Mouse (Mus musculus) cerebellum, postnatal 14 days (tissue): ENCODE results near the gene Timd4.

Experiments
- DNase-seq, 2 experiments: peaks; one replicate each; pipeline ENCODE4 v3.0.0; 2021; ENCODE audit warnings: mixed read lengths in 2 of 2

Timd4 gene

GRCm38 (mm10) chr11:46810511-46810910 lies at the start of gene Timd4:
Timd4 (plus strand) TSS chr11:46810800.
- DNase-seq = no peak

DNA sequence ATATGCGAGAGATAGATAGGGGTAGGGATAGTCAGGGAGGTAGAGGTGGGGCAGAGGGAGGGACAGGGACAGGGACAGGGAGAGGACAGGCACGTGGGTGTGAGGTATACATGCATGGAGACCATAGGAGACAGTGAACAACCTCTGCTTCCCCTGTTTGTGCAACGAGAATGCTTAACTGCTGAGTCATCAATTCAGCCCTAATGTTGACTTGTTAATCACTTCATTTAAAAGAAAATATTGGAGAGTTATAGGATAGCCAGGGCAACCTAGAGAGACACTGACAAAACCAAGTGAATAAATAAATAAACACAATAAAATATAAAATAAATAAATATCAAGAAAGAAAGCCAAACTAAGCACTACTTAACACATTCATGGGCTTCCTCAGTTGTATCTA lies 33.7 kb upstream of the Timd4 start:
- DNase-seq = no peak

DNA sequence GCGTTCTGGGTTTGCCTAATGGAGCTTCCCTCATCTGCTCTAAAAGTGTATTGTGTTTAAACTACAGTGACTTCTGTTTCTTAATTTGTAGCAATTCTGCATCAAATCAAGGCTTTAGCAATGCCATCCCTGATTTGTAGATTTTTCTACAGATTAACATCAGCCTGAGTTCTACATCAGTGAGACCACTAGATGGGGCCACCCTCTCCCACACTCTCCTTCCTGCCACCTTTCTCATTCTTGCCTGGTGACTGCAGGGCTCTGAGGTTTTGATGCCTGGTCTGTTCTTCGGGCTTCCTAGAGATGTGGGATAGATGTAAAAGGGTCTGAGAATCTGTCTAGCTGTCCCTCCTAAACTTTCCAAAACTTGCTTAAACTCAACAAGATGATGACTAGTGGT lies 30.8 kb upstream of the Timd4 start:
- no peak for DNase-seq

DNA sequence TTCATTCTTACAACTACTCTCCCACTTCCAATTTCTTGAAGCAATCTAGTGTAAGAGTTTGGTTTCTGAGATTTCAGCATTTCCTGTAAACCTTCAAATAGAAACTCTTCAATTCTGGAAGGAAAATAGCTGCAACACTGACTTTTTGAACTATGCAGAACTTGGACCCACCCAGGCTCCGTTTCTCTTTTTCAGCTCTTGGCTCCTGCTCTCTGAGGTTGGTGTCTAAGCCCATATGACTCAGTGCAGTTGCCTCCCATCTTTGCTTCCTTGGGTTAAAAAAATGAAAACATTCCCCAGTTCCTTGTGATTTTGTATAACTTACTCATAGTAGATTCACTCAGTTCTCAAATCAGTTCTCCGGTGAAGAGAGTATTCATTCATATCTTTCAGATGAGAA lies 6.2 kb upstream of the Timd4 start:
- DNase-seq = no peak

DNA sequence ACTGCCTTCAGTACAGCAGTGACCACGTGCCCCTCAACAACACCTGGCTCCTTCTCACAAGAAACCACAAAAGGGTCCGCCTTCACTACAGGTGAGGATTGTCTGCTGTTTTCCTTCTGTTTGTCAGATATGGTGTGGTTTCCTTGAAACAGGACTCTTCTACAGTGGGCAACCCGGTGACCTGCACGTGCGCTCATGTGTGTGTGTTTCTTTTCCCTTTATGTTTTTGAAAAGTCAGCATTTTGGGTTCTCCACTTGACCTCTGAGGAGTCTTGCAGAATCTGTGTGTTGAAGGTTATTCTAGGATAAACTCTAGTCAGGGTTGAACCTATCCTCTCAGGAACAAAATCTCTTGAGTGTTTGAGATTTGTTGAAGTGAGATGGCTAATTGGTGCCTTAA lies 7.1 kb downstream of the Timd4 start:
- DNase-seq = no peak

DNA sequence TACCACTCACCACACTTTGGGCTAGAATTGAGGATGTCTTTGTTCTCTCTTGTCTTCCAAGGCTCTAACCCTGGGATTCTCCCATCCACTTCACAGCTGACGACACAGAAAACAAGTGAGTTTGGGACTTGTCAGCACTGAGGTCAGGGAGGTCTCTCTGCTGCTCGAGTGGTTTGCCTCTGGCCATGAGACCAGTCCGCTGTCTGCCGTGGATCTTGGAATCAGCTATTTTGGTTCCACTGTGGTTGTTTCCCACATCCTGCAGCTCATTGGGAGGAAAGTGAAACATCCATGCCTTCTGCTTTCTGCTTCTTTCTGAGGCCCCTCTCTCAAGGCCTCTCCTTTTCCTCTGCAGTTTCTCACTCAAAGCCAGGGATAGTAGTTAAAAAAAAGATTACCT lies 9.3 kb downstream of the Timd4 start:
- DNase-seq = no peak

GRCm38 (mm10) chr11:46830348-46830747 lies 19.7 kb downstream of the Timd4 start:
- DNase-seq = no peak

DNA sequence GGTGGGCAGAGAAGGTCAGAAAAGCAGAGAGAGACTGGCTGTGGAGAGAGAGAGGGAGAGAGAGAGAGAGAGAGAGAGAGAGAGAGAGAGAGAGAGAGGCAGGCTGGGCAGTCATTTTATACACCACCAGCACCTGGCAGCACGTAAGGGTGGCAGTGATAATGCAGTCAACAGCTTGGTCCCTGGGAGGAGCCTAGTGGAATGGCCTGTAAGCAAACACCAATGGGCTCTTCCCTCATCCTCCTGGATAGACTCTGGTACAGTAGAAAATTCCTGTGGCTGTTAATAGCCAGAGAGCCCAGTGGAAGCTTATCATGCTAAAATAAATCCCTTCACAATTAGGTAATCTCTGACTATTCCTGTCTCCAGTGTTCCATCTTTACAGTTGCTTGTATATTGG lies 24.5 kb downstream of the Timd4 start:
- no peak for DNase-seq

- DNase-seq = no peak
Observed at GRCm38 (mm10) chr11:46842015-46842726, 31.6 kb downstream of the Timd4 start.

DNA sequence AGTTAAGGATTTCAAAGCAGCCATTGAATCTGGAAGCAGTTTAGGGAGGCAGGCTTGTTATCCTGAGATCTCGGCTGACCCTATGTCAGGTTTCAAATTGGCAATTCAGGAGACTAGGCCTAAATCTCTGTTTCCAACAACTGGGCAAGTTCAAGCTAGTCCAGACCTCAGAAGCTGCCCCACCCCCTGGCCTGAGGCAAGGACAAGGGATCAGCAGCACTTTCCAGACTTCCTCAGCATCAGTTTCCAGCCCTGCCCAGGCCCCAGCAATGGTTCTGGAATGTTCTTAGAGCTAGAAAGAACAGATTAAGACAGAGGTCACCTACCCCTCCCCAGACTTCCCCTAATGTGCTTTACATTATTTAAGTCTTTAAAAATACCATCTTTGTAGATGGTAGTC lies 36.1 kb downstream of the Timd4 start:
- DNase-seq = no peak

DNA sequence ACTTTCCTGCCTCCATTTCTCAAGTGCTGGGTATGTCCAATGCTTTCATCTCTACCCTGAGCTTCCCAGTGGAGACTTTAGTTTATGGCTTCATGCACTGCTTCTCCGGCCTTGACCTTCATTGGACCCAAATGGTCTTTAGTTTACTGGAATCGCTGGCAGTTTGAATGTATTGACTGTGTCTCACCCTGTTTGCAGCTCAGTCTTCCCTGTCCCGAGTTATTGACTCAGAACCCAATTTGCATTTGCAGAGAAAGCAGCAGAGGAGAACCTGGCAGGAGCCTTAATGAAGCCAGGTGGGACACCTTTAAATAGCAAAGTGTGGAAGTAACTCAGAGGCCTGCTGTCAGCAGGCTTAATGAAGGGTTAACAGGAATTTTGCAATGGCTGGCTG lies 37.2 kb downstream of the Timd4 start:
- DNase-seq = no peak

GRCm38 (mm10) chr11:46848221-46848971 lies 37.8 kb downstream of the Timd4 start:
- DNase-seq = peak; percentile 22 to 31

GRCm38 (mm10) chr11:46864809-46865208 lies 54.2 kb downstream of the Timd4 start:
- peak; percentile 59 to 71 for DNase-seq

- no peak for DNase-seq
Observed at GRCm38 (mm10) chr11:46868594-46868993, 58.0 kb downstream of the Timd4 start.

GRCm38 (mm10) chr11:46875774-46876173 lies 65.2 kb downstream of the Timd4 start:
- DNase-seq = no peak

DNA sequence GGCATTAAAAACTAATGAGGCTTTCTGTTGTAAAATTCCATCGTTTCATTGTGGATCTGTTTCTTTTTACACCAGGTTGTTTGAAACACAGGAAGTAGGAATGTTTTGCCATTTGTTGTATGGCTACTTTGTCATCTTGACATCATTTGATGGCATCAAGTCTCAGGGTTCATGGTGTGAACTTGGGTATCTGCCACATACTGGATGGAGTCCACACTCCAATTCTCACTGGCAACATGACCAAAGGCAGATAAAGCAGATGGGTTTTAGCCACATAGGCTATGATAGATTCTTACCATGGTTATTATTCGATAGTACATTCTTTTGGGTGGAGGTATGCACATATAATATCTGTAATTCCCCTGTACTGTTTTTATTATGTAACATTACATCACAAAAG lies 71.9 kb downstream of the Timd4 start:
- DNase-seq = peak; percentile 64

DNA sequence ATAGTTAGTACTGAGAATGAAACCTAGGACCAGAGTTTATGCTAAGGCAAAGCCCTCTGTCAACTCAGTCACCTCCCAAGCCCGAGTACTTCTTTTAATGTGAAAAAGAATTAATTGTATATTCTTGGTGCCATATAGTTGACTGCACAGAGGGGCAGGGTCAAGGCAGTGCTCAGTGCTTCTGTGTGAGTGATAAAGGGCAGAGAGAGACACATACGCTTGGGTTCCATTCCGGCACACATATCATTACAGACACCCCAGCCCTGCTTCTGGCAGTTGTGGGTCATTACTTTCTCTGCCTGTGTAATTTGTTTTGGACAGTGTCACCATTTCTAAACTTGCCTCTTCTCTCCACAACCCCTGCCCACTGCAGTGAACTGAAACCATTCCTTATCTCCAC lies 78.5 kb downstream of the Timd4 start:
- no peak for DNase-seq
